Mouse (Mus musculus) hindbrain, postnatal 0 days (tissue): Measurements from ENCODE around the gene Egflam. TPM values are rescaled to one million over a fixed set of nuclear protein-coding genes. Genes with fewer than 3 reads are reported as not detected.
A peak's percentile ranks its signal among the peaks of the same experiment; 100 is the strongest.

Experiments used
- ATAC-seq: fragments of 200-750 bp; cut with Nextera tagmentation; 2 replicates; pipeline ENCODE4 v1.8.0; 2017; ENCODE audit warnings: mild to moderate bottlenecking, moderate TSS enrichment, moderate library complexity
- DNase-seq: peaks from one replicate; pipeline ENCODE4 v3.0.0-alpha.2; 2015; ENCODE audit warnings: low spot score
- H3K27ac ChIP-seq: fragments of 300-500 bp; sonication (generic); 2 replicates; pipeline ENCODE4 v1.5.1; 2014; ENCODE audit warnings: mild to moderate bottlenecking
- H3K27me3 ChIP-seq: fragments of 300-500 bp; sonication (generic); 2 replicates; pipeline ENCODE4 v1.6.1; 2014; ENCODE audit warnings: low read length, mixed read lengths; ENCODE audit not compliant: insufficient read depth
- H3K36me3 ChIP-seq: fragments of 300-500 bp; sonication (generic); 2 replicates; pipeline ENCODE4 v1.6.1; 2014; ENCODE audit warnings: low read length, mixed read lengths; ENCODE audit not compliant: insufficient read depth
- H3K4me1 ChIP-seq: fragments of 300-500 bp; sonication (generic); 2 replicates; pipeline ENCODE4 v1.6.1; 2014; ENCODE audit warnings: antibody characterized with exemption, low read length, mixed read lengths; ENCODE audit not compliant: insufficient read depth
- H3K4me2 ChIP-seq: fragments of 300-500 bp; sonication (generic); 2 replicates; pipeline ENCODE4 v1.6.1; 2014; ENCODE audit warnings: low read depth, mild to moderate bottlenecking, low read length, moderate library complexity, mixed read lengths
- H3K4me3 ChIP-seq: fragments of 300-500 bp; sonication (generic); 2 replicates; pipeline ENCODE4 v1.5.1; 2014; ENCODE audit warnings: low read length
- H3K9ac ChIP-seq: fragments of 300-500 bp; sonication (generic); replicated peaks from 2 replicates; pipeline ENCODE4 v1.6.1; 2014; ENCODE audit warnings: mild to moderate bottlenecking, low read length, moderate library complexity, mixed read lengths
- H3K9me3 ChIP-seq: fragments of 300-500 bp; sonication (generic); 2 replicates; pipeline ENCODE4 v1.6.1; 2016; ENCODE audit warnings: low read length, mixed read lengths
- CTCF ChIP-seq: IDR thresholded peaks from 2 replicates; pipeline ENCODE4 v1.5.1; 2016; ENCODE audit warnings: antibody characterized with exemption, control low read depth, low read depth
- WGBS: fragments of 180-500 bp; shearing (Covaris S2); extraction: QIAGEN DNeasy Blood & Tissue Kit; methylation state at CpG from one replicate; pipeline ENCODE4 v1.1.7; 2014; 5-methylcytosine and 5-hydroxymethylcytosine counted together
- polyA plus RNA-seq: library from polyadenylated mRNA; unstranded; fragments of >200 nt; fragmentation: Nextera tagmentation; extraction: Ambion mirVana; gene quantifications from 2 replicates; pipeline ENCODE4 v1.2.1, GENCODE M21; 2015
- total RNA-seq: library from RNA; depleted of rRNA; stranded (reverse); fragments of >200 nt; gene quantifications from 2 replicates; pipeline ENCODE4 v1.2.3, GENCODE M21; 2014

Egflam gene
- total and polyA plus RNA-seq, 2 experiments from 2014 or later, result 5.9 to 8.5 TPM

DNA sequence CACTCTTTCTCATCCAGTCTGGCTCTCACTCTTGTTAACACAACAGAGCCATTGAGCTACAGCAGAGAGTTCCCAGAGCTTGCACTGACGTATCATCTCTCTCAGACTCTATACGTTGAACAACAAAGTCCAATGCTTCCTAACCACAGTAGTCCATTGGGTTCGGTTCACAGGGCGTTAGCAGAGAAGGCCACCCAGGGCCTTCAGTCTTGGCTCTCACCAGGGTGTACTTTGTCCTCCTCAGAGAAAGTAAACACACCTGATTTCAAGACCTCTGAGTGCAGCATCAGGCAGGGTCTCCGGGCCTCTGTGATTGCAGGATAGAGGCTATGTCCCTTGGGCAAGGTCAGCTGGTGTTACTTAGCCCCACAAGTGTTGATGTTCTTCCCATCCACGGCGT is 190.9 kb downstream of the Egflam start:
- Histone ChIP-seq H3K4me2 (no peak overlapping the region), H3K9ac (no peak overlapping the region), H3K27ac (no peak overlapping the region), H3K27me3 (no peaks in the 10 kb centered on the region), H3K4me3 (no peak overlapping the region), H3K9me3 (no peaks in the 10 kb centered on the region), H3K36me3 (no peaks in the 10 kb centered on the region), H3K4me1 (peaks cover 10% of the 10 kb centered on the region; the same call in 1 of the 2 replicates)
- DNase-seq, result no peak
- no peak for TF ChIP-seq CTCF
- 85% methylated on average over 7 of the region's 7 CpGs for WGBS
- no peak for ATAC-seq

- H3K36me3 ChIP-seq, result no peaks in the 10 kb centered on the region
- H3K9ac ChIP-seq, result no peak overlapping the region
- no peaks in the 10 kb centered on the region for H3K27me3 ChIP-seq
- no peak overlapping the region for H3K27ac ChIP-seq
- TF ChIP-seq CTCF, result no peak
- ATAC-seq (no peak), DNase-seq (no peak)
- no peaks in the 10 kb centered on the region for H3K9me3 ChIP-seq
- peaks cover 13% of the 10 kb centered on the region for H3K4me1 ChIP-seq
- WGBS, result 51% methylated on average over 5 of the region's 5 CpGs
- no peak overlapping the region for H3K4me2 ChIP-seq
- no peak overlapping the region for H3K4me3 ChIP-seq
Observed at GRCm38 (mm10) chr15:7206110-7206509, 192.1 kb downstream of the Egflam start.

DNA sequence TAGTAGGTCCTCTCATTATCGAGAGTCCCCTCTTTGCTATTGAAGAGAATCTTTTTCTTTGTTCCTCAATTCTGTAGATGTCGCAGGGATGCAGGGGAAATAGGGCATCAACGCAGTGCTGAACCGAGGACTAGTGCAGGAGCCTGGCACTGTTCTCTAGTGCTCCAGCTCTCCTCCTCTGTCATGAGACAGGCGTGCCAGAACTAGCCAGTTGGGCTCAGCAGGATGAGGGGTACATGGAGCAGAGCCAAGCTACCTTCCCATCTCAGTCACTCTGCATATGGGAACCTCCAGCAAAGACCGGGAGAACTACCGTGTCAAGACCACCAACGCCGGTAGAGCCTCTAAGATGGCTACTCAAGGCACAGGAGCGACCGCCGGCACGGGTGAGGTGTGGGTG is 193.3 kb downstream of the Egflam start:
- no peaks in the 10 kb centered on the region for H3K36me3 ChIP-seq
- H3K27me3 ChIP-seq, result no peaks in the 10 kb centered on the region
- H3K9me3 ChIP-seq, result no peaks in the 10 kb centered on the region
- no peak overlapping the region for H3K4me3 ChIP-seq
- DNase-seq (peak; percentile 66), ATAC-seq (peak; percentile 66; the same call in 1 of the 2 replicates)
- TF ChIP-seq CTCF, result no peak
- H3K4me1 ChIP-seq, result peaks cover 15% of the 10 kb centered on the region
- H3K4me2 ChIP-seq, result no peak overlapping the region
- H3K9ac ChIP-seq, result no peak overlapping the region
- no peak overlapping the region for H3K27ac ChIP-seq
- WGBS, result 61% methylated on average over 13 of the region's 13 CpGs

- peak overlapping the region; percentile 34; the same call in 1 of the 2 replicates for H3K27ac ChIP-seq
- DNase-seq (no peak), ATAC-seq (no peak)
- WGBS, result 55% methylated on average over 9 of the region's 9 CpGs
- H3K9ac ChIP-seq, result no peak overlapping the region
- no peaks in the 10 kb centered on the region for H3K9me3 ChIP-seq
- H3K4me1 ChIP-seq, result peaks cover 23% of the 10 kb centered on the region
- no peaks in the 10 kb centered on the region for H3K27me3 ChIP-seq
- TF ChIP-seq CTCF, result no peak
- no peak overlapping the region for H3K4me2 ChIP-seq
- H3K36me3 ChIP-seq, result no peaks in the 10 kb centered on the region
- H3K4me3 ChIP-seq, result no peak overlapping the region
Observed at GRCm38 (mm10) chr15:7203606-7204330, 194.4 kb downstream of the Egflam start.

DNA sequence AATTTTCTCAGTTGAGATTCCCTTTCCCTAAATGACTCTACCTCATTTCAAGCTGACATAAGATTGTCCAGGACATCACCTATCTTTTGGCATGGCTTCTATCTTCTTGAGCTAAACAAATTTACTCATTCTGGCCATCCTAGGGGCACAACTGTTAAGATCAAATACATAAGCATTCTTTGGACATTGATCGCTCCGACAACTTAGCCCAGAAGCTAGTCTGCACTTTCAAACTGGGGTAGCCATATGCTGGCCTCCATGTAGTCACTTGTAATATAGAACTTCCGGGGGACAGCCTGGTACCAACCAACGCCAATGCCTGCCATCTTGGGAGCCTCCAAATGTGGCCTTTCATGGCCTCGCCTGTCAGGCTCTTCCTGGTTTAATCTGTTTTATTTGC is 195.2 kb downstream of the Egflam start:
- Histone ChIP-seq H3K27me3 (no peaks in the 10 kb centered on the region), H3K27ac (no peak overlapping the region), H3K9ac (no peak overlapping the region), H3K4me1 (peaks cover 23% of the 10 kb centered on the region), H3K36me3 (no peaks in the 10 kb centered on the region), H3K4me2 (no peak overlapping the region), H3K4me3 (no peak overlapping the region), H3K9me3 (no peaks in the 10 kb centered on the region)
- ATAC-seq (no peak), DNase-seq (no peak)
- 83% methylated on average over 5 of the region's 5 CpGs for WGBS
- no peak for TF ChIP-seq CTCF

DNA sequence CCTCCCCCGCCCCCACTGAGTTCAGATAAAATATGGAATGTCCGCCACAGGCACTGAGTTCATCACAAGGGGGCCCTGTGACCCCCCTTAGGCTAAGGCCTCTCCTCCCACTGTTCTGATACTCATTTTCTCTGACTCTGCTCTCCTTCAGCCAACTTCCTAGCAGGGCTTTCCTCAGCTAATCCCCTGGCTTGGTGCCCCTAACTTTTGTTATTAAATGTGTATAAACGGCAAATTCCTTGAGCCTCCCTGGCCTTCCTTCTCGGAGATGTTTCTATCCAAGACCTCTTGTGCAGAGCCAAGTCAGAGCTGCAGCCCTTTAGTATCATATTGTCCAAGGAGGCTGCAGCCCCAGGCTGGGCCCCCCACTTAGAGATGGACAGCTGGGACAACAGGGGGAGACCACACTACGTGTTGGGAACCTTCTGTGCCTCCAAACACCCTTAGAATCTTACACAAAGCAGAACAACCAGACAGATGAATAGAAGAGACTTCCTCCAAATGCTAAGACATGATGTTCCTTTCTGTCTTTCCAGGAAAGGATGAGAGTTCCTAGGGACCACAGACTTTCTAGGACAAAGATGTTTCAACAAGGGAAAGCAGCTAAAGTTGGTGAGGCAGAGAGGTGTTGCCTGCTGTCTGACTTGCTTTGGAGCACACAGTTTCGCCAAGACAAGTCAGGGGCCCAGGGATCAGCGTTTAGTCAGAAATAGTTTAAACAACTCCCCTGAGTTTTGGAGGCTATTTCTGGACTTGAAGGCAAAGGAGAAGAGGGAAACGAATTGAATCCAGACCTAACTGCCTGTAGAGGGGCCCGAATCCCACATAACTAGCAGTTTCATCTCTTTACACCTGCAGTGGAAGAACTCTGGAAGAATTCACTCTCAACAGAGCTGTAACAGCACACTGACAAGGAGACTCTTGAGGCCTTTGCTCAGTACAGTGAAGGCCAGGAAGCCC is 196.5 kb downstream of the Egflam start:
- Histone ChIP-seq H3K27me3 (no peaks in the 10 kb centered on the region), H3K4me3 (no peak overlapping the region), H3K9me3 (no peaks in the 10 kb centered on the region), H3K27ac (peak overlapping the region; percentile 62), H3K4me1 (peaks cover 23% of the 10 kb centered on the region), H3K4me2 (no peak overlapping the region), H3K36me3 (no peaks in the 10 kb centered on the region), H3K9ac (no peak overlapping the region)
- 41% methylated on average over 9 of the region's 9 CpGs for WGBS
- ATAC-seq (peak; percentile 16; the same call in 1 of the 2 replicates), DNase-seq (peak; percentile 29)
- no peak for TF ChIP-seq CTCF

- no peak overlapping the region for H3K4me3 ChIP-seq
- no peaks in the 10 kb centered on the region for H3K36me3 ChIP-seq
- no peak overlapping the region for H3K27ac ChIP-seq
- no peaks in the 10 kb centered on the region for H3K27me3 ChIP-seq
- H3K9me3 ChIP-seq, result no peaks in the 10 kb centered on the region
- H3K4me1 ChIP-seq, result peaks cover 27% of the 10 kb centered on the region
- no peak overlapping the region for H3K9ac ChIP-seq
- ATAC-seq (no peak), DNase-seq (no peak)
- 45% methylated on average over 6 of the region's 6 CpGs for WGBS
- H3K4me2 ChIP-seq, result no peak overlapping the region
- no peak for TF ChIP-seq CTCF
Observed at GRCm38 (mm10) chr15:7200286-7200685, 197.9 kb downstream of the Egflam start.
